Mouse (Mus musculus): ENCODE measurements around the gene Mllt10. TPM values are rescaled to one million over a fixed set of nuclear protein-coding genes. Genes with fewer than 3 reads are reported as not detected.

Gene Mllt10
- total and polyA plus RNA-seq, 3 experiments, result 23.2 to 44.6 (median 42.8) TPM

Small RNAs within 50 kb of the gene (microRNA-seq; reads per million reads assigned to microRNA genes)
- 0 reads per million in 2 experiments for gene Gm23638
- 3.3 to 6.6 reads per million in 2 experiments for gene Mir7655

Other genes with a start within 250 kb of the Mllt10 start
- not detected for gene H2al2a, start 58.3 kb upstream of the Mllt10 start, total RNA-seq (2021)
- gene H2al2a, start 58.3 kb upstream of the Mllt10 start, polyA plus RNA-seq (2012; rRNA removed), result not detected in 2 replicates
- gene A930004D18Rik, start 17.5 kb upstream of the Mllt10 start, total RNA-seq (2021), result 1 to 10 TPM in 1 of 2 experiments, under 1 TPM in 1; 0.92 to 3.3 TPM
- gene A930004D18Rik, start 17.5 kb upstream of the Mllt10 start, polyA plus RNA-seq (2012; rRNA removed), result 0.42 and 0.70 TPM in 2 replicates
- gene Skida1, start 6.2 kb upstream of the Mllt10 start, total RNA-seq (2021), result 1 to 10 TPM; 2.3 to 3.8 TPM
- 1.8 and 3.1 TPM in 2 replicates for gene Skida1, start 6.2 kb upstream of the Mllt10 start, polyA plus RNA-seq (2012; rRNA removed)